Mouse (Mus musculus) kidney, adult 2 months (tissue): ENCODE measurements at regions not wholly inside any gene's neighbourhood (a gene's known extent, or its start where the extent isn't known, plus 50 kb on each side); places are given as distances from the start of the nearest gene placed in this dataset.

Experiments
- CTCF ChIP-seq: fragments of 200-500 bp; conservative IDR thresholded peaks from 2 replicates; pipeline ENCODE4 v1.5.1; 2011; ENCODE audit warnings: low read depth, mild to moderate bottlenecking, control low read depth, low read length, moderate library complexity, mixed read lengths; ENCODE audit not compliant: insufficient read depth, insufficient read length
- POLR2A ChIP-seq: fragments of 200-500 bp; IDR thresholded peaks from one replicate; pipeline ENCODE4 v1.6.1; 2011; ENCODE audit warnings: low read depth, low read length, control low read depth

DNA sequence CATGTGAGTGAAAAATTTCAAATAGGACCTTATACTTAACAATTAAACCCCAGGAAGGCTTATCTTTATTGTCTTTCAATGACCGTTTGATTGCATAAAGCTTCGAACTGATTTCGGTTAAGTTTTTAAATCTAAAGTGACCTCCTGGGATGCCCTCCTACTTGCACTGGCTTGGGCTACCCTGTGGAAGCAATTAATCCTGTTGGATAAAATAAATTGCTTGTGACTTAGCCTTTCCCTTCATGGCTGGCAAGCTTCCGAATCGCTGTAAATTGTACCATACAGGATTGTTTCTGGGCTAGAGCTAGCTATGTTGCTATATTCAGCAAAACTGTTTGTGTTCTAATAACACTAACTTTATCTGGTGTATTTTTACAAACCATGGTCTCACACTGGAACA is 272.6 kb upstream of the Ccdc54 start:
- TF ChIP-seq POLR2A = no peak
- no peak for TF ChIP-seq CTCF
